Mouse (Mus musculus) telencephalon, adult 2 months (tissue): Measurements from ENCODE around the gene Wfdc8.

Source experiments
- DNase-seq: peaks from one replicate; pipeline ENCODE4 v3.0.0-alpha.2; 2011; ENCODE audit warnings: low read depth, low spot score

Wfdc8 gene

GRCm38 (mm10) chr2:164562391-164563188 is 50.8 kb downstream of the Wfdc8 start, which contains the start of gene Wfdc2:
TSS of gene Wfdc2 (plus strand) at chr2:164562413.
- DNase-seq, result no peak

DNA sequence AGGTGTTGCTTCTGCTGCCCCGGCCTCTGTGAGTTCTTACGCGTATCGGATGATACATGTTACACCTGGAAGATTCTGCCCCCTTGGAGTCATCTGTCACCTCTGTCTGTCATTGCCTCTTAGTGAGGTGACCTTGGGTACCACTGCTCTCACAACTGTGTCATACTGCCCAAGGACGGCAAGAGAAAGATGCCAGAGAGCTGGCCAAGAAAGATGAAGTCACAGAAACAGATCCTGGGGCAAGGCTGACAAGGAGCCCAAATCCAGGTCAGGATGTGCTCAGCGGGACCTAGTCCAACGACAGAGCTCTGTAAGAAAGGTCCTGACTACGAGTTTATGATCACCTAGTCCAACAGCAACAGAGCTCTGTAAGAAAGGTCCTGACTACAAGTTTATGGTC is 53.3 kb downstream of the Wfdc8 start:
- no peak for DNase-seq

DNA sequence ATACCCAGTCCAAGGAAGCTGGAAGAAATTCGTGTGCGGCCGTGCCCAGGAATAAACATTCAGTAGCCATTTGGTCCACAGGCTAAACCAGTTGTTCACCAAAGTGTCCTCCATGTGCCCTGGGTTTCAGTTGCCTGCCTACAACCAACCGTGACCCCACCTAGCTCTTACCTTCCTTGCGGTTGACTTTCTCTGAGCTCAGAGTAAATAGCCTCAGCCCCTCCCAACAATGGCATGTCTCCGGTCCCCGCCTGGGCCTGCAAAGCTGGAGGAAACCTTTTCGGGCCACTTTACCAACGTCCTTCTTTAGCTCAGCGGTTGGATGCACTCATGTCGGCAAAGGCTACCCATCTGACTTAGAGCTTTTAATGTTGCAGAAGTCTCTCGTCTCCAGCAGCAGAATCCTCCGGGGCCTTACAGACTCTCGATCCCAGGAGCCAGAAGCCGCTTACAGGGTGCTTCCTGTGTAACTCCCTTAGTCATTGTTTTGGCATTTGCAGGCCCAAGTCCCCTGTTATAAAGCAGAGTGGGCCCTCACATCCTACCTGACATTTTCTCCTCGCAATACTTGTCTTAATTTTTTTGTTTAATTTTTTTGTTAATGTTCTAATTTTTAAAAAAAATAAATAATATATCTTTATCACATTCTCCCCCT is 54.3 kb downstream of the Wfdc8 start:
- DNase-seq, result no peak

- peak; percentile 76 for DNase-seq
Observed at GRCm38 (mm10) chr2:164558426-164558825, 55.0 kb downstream of the Wfdc8 start.

- DNase-seq, result no peak
Observed at GRCm38 (mm10) chr2:164551502-164551901, 61.9 kb downstream of the Wfdc8 start.

GRCm38 (mm10) chr2:164550895-164551269 is 62.5 kb downstream of the Wfdc8 start:
- no peak for DNase-seq

DNA sequence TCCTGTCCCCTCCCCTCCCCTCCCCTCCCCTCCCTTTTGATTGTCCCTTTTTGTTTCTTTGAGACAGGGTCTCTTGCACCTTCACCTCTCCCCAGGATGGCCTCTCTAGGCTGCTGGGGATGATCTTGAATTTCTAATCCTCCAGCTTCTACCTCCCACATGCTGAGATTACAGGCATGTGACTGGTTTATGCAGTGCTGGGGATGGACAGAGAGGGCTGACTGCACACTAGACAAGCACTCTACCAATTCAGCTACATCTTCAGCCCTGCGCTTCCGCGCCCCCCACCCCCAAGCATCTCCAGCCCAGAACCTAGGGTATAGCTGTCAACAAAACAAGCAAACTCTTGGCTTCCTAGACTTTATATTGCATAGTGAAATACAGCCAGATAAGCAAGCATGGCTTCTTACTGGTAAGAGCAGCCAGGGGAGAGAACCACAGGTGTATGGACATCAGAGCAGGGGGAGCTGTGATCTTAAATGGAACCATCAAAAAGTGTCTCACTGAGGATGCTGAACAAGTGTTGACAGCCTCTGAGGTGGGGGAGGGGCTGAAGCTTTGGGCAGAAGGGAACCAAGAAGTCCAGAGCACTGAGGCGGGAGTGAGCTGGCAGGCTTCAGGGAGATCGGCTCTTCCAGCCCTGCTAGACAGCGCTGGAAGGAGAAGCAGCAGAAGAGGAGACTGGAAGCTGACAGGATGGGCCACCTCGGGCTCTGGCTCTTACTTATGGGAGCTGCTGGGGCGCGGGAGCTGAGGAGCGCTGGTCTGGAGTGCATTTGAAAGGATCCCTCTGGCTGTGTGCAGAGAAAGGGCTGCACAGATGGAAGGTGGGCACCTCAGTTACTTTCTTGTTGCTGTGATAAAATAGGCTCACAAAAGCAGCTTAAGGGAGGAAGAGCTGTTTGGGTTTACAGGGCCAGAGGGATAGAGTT is 63.2 kb downstream of the Wfdc8 start:
- DNase-seq, result peak; percentile 67

GRCm38 (mm10) chr2:164549338-164549737 is 64.1 kb downstream of the Wfdc8 start:
- no peak for DNase-seq
